Mouse (Mus musculus): Measurements from ENCODE around the gene Gdf10.

DNA sequence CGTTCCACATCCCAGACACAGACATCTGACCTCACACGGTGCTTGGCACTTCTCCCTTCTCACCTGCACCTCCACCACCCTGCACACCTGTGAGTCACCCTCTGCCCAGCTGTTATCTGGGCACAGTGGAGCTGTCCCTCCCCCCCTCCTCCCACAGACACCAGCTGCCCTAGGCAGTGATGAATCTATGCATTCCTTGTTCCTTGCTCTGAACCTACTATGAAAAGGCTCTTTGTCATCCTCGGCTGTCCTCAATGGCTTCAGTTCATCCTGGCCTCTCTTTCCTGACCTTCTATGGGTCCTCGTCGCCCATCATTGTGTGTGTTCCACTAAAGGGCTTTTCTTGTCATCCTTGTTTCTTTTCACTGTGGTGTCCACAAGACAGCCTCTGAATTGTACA, 51.4 kb downstream of the Gdf10 start:
- no peak for TF ChIP-seq CTCF (conservative IDR thresholded peaks at IDR 0.05; ENCODE audit: insufficient read depth, insufficient read length, low read depth, low read length)
- no peak for TF ChIP-seq POLR2A (IDR thresholded peaks at IDR 0.05; ENCODE audit: low read depth, low read length)
